Mouse (Mus musculus): Measurements from ENCODE around the gene Vmn1r55.
A peak's percentile ranks its signal among the peaks of the same experiment; 100 is the strongest.
"Not testable (repeated sequence)": the region's sequence is repeated elsewhere in the genome, so short reads cannot be mapped to it uniquely, and the experiment has no call there.

The Vmn1r55 gene

GRCm38 (mm10) chr7:5149570-5149969 is at the start of gene Vmn1r55:
Gene Vmn1r55 (minus strand): TSS chr7:5149670.
- not testable (repeated sequence) for DNase-seq

GRCm38 (mm10) chr7:5196647-5197046 is 47.2 kb upstream of the Vmn1r55 start, which contains the start of gene Vmn1r56:
Gene Vmn1r56 (minus strand): TSS chr7:5196747.
- DNase-seq: not testable (repeated sequence)

GRCm38 (mm10) chr7:5125549-5126406 is 23.7 kb downstream of the Vmn1r55 start, which contains the start of gene Rasl2-9:
Gene Rasl2-9 (minus strand): TSS chr7:5125950.
- peak; percentile 62 to 81 for DNase-seq

GRCm38 (mm10) chr7:5125078-5125477 is 24.4 kb downstream of the Vmn1r55 start:
- no peak for DNase-seq

GRCm38 (mm10) chr7:5116850-5117249 is 32.6 kb downstream of the Vmn1r55 start, which contains the start of gene Rfpl4:
Gene Rfpl4 (minus strand): TSS chr7:5116950.
- no peak for DNase-seq

GRCm38 (mm10) chr7:5112701-5113100 is 36.8 kb downstream of the Vmn1r55 start:
- no peak for DNase-seq

GRCm38 (mm10) chr7:5109301-5109700 is 40.2 kb downstream of the Vmn1r55 start:
- DNase-seq: no peak

GRCm38 (mm10) chr7:5108272-5108671 is 41.2 kb downstream of the Vmn1r55 start:
- DNase-seq: no peak

GRCm38 (mm10) chr7:5102564-5102963 is 46.9 kb downstream of the Vmn1r55 start:
- peak; percentile 32 to 43 for DNase-seq

GRCm38 (mm10) chr7:5101066-5101663 is 48.3 kb downstream of the Vmn1r55 start:
- no peak for DNase-seq

GRCm38 (mm10) chr7:5099796-5100195 is 49.7 kb downstream of the Vmn1r55 start:
- DNase-seq: no peak

- no peak for DNase-seq
These were observed 50.7 kb downstream of the Vmn1r55 start for GRCm38 (mm10) chr7:5098769-5099168.

- DNase-seq: no peak
These were observed 56.5 kb downstream of the Vmn1r55 start for GRCm38 (mm10) chr7:5092831-5093510.

GRCm38 (mm10) chr7:5092381-5092780 is 57.1 kb downstream of the Vmn1r55 start:
- DNase-seq: no peak

GRCm38 (mm10) chr7:5091008-5091728 is 58.3 kb downstream of the Vmn1r55 start:
- no peak for DNase-seq

GRCm38 (mm10) chr7:5089853-5090252 is 59.6 kb downstream of the Vmn1r55 start:
- no peak for DNase-seq

GRCm38 (mm10) chr7:5087886-5088285 is 61.6 kb downstream of the Vmn1r55 start:
- peak; percentile 59 to 70 for DNase-seq

GRCm38 (mm10) chr7:5086921-5087440 is 62.5 kb downstream of the Vmn1r55 start:
- no peak for DNase-seq

- DNase-seq: no peak
These were observed 64.0 kb downstream of the Vmn1r55 start for GRCm38 (mm10) chr7:5085512-5085911.

- peak; percentile 67 to 74 for DNase-seq
These were observed 66.0 kb downstream of the Vmn1r55 start for GRCm38 (mm10) chr7:5083325-5084105.

GRCm38 (mm10) chr7:5081939-5082338 is 67.5 kb downstream of the Vmn1r55 start:
- no peak for DNase-seq

- DNase-seq: no peak
These were observed 68.2 kb downstream of the Vmn1r55 start for GRCm38 (mm10) chr7:5081241-5081640.
